Mouse (Mus musculus): ENCODE measurements around the gene Teddm1b. TPM values are rescaled to one million over a fixed set of nuclear protein-coding genes. Genes with fewer than 3 reads are reported as not detected.

Gene Teddm1b
- total RNA-seq, 2 experiments from 2014 or later = 0.14 to 0.18 TPM

DNA sequence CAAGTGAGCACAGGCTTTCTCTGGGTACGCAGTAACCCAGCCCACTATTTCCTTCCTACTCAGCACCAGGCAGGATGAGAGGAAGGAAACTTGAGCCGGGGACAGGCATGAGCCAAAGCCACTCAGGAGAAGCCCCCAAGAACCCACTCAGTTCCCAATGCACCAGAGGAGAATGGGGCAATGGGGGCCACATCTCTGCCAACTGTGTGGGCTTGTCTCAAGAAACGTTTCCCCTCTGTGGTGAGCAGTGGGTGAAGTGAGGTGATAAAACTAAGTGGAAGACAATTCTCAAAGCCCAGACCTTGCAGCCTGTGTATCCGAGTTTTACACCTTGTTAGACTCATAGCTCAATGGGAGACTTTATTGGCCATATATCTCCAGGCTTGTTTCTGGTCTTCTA, 17.3 kb downstream of the Teddm1b start, which contains the start of gene Teddm1a:
TSS of gene Teddm1a (plus strand) at position 301 of the 400 bp plus-strand sequence.
- intact Hi-C loops (cut with DNase I) = no loop called here
- TF ChIP-seq CTCF (IDR thresholded peaks at IDR 0.05) = no peak
- H3K27ac ChIP-seq = no peak within 1 kb of the TSS
- no peak within 1 kb of the TSS for H3K4me3 ChIP-seq
- DNase-seq (ENCODE audit: extremely low spot score in 1 of 2, low spot score in 2 of 2) = no peak

DNA sequence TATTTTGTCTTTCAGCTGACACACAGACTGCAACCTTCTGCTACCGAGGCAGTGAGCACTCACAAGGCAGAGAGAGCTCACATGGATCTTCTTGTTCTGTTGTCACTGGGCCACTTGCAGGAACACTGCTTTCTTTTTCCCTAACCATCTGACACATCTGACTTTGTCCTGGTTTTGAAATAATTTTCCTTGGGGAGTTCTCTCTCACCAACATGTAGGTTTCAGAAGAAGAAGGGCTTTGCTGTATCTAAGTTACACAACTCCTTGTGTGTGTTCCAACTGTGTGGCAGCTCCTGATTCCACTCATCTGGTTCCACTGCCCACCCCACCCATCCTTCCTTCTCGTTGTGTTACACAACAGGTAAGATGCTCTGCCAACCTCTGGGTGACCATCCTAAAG, 19.6 kb downstream of the Teddm1b start:
- no peak for DNase-seq (ENCODE audit: extremely low spot score in 1 of 2, low spot score in 2 of 2)
- intact Hi-C loops (cut with DNase I) = no loop called here
- no peak for TF ChIP-seq CTCF (IDR thresholded peaks at IDR 0.05)
- no peak overlapping the region for H3K4me3 ChIP-seq
- no peak overlapping the region for H3K27ac ChIP-seq

DNA sequence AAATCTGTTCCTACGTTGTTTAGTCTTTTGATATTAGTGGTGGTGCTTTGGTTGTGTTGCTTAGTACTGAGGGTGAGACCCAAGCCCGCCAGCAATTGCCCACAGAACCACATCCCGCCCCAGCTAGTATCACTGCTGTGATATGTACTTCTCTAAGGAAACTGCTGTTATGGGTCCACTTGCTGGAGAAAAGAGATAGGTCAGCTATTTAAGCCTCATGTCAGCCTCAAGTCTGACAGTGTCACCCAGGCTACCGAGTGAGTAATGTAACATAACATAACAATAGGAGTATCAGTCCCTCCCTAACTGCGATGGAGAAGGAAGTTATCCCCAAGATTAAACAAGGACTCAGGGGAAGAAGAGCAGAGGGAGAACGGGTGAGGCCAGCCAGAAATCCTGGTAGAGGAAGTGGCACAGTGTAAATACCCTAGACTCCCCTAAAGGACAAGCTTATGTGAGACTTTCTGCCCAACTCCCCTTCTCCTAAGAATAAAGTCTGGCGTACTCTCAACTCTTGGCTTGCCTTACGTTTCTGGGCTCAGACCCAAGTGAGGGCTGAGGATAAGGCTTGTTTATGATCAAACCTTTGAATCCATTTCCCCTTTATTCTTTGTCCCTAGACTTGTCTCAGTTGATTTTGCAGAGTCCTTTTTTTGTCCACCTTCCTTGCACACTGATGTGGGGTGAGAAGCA, 20.2 kb downstream of the Teddm1b start:
- Histone ChIP-seq H3K27ac (no peak overlapping the region), H3K4me3 (no peak overlapping the region)
- intact Hi-C loops (cut with DNase I) = no loop called here
- no peak for DNase-seq (ENCODE audit: extremely low spot score in 1 of 2, low spot score in 2 of 2)
- TF ChIP-seq CTCF (IDR thresholded peaks at IDR 0.05) = no peak

DNA sequence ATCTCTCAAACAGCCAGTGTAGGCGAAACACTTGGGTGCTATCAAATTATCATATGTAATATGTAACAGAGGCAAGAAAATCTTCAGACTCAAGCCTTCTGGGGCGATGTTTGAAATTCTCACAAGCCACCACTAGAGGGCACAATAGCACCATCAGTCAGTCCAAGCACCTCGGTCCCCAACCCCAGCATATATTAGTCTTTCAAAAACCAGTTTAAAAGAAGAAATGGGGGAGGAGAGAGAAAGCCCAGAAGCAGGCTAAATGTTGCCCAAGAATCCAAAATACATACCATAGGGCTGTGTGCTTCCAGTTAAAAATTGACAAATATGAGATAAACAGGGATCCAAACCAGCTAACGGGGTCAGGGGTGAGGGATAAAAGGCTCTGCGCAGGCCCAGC, 20.8 kb downstream of the Teddm1b start:
- Histone ChIP-seq H3K4me3 (no peak overlapping the region), H3K27ac (peak overlapping the region; percentile 16; the same call in 1 of the 2 replicates)
- peak; percentile 91 for TF ChIP-seq CTCF (IDR thresholded peaks at IDR 0.05)
- peak; percentile 79 to 80 for DNase-seq (ENCODE audit: extremely low spot score in 1 of 2, low spot score in 2 of 2)
- intact Hi-C loops (cut with DNase I) = loop anchor here (1.0 to 5.0 kb wide), 4 partner anchors 137 to 832 kb away; no protein-coding TSS in a partner anchor

DNA sequence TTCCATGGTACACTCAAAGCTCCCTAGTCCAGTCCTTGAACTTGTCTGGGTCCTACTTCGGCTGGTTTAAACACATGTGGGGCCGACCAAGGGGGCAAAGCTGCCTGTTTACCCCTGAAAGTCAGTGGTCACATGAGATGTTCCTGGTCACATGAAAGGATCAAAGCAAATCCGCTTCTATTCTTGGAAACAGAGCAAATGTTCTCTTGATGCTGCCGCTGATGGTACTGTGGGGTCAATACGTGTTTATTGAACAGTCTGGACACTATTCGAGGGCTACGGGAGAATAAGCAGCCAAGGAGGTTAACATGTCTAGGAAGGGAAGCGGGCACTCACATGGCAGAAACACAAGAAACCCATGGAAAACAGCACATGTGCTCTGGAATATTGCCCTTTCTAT, 23.1 kb downstream of the Teddm1b start:
- DNase-seq (ENCODE audit: extremely low spot score in 1 of 2, low spot score in 2 of 2) = no peak
- no peak overlapping the region for H3K27ac ChIP-seq
- intact Hi-C loops (cut with DNase I) = loop anchor here (5.0 kb wide), 1 partner anchor 830 kb away; no protein-coding TSS in a partner anchor
- no peak overlapping the region for H3K4me3 ChIP-seq
- TF ChIP-seq CTCF (IDR thresholded peaks at IDR 0.05) = no peak

DNA sequence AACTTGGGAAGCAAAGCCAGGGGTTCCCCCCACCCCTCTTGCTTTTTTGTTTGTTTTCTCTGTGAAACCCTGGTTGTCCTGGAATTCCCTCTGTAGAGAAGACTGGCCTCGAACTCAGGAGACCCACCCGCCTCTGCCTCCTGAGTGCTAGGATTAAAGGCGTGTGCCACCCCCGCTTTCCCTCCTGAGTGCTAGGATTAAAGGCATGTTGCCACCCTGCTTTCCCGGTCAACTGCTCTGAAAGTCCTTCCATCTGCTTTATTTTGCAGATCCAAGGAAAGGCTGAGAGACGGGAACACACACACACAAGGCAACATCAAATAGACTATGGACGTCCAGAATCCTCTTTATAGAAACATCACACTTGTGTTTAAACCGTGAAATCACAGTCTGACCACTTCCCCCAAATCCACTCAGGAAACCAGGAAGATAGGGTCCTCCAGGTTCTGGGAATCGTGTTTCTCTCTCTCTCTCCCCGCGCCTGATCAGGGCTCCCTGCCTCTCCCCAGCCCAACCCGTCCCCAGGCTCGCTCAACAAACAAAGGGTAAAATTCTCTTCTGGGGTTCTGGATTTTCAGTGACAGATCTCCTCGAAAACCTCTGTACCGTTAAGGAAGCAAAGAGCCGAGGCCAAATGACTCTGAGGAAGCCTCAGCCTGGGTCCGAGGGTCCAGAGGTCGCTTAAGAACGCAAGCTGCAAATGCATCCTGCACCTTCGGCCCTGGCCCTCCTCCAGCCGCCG, 25.0 kb downstream of the Teddm1b start:
- peak overlapping the region; percentile 59 for H3K4me3 ChIP-seq
- peak overlapping the region; percentile 88 for H3K27ac ChIP-seq
- intact Hi-C loops (cut with DNase I) = loop anchor here (5.0 kb wide), 1 partner anchor 828 kb away; no protein-coding TSS in a partner anchor
- TF ChIP-seq CTCF (IDR thresholded peaks at IDR 0.05) = no peak
- DNase-seq (ENCODE audit: extremely low spot score in 1 of 2, low spot score in 2 of 2) = no peak

DNA sequence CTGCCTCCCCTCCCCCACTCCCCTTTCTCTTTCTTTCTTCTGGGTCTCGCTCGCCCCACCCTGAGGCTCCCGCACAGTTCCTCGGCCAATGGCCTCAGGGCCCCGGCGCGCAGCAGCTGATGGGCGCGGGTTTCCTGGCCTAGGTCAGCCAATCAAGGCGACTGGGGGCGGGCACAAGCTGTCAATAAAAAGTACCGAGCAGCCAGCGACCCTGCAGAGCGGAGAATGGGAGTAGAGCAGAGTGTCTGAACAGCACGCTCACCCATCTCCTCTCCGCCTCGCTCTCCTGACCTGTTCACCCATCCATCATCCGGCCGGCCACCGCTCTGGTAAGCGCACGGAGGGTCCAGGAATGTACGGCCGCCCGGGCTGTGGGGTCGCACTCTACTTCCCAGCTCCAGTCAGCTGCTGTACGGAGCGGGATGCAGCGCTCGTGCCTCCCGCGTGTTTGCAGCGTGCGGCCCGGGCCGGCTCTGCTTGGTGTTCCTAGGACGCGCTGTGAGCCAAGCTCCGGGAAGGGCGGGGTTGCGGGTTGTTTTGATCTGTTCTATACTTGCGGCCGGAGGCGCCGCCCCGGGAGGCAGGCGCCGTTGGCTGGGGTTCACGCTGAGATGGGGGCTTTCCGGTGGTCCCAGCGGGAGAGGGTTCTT, 25.7 kb downstream of the Teddm1b start, which contains the start of the genes Glul and Teddm2:
TSS of gene Glul (plus strand) at position 214 of the 650 bp plus-strand sequence.
TSS of gene Teddm2 (minus strand) at position 498 of the 650 bp plus-strand sequence.
- H3K27ac ChIP-seq = peak within 1 kb of the TSS; percentile 88
- intact Hi-C loops (cut with DNase I) = loop anchor here (5.0 kb wide), 1 partner anchor 827 kb away; no protein-coding TSS in a partner anchor
- TF ChIP-seq CTCF (IDR thresholded peaks at IDR 0.05) = no peak
- peak; percentile 89 to 94 for DNase-seq (ENCODE audit: extremely low spot score in 1 of 2, low spot score in 2 of 2)
- H3K4me3 ChIP-seq = peak within 1 kb of the TSS; percentile 59

DNA sequence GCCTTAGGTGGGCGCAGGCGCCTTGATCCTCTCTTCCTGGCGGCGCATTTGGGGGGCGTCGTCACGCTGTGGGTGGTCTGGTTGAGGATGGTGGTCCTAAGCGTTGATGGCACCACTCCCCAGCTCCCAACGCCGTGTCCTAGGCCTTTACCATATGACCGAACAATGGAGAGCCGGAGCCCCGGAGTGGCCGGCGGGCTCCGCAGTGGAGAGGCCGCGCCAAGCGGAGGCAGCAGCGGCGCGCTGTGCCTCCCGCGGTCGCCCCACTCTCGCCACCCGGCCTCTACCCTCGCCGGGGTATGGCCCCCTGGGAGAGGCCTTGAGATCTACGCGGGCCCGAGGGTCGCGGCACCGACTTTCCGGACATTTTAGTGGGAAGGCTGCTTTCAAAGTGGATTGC, 26.2 kb downstream of the Teddm1b start:
- peak overlapping the region; percentile 88 for H3K27ac ChIP-seq
- no peak for TF ChIP-seq CTCF (IDR thresholded peaks at IDR 0.05)
- DNase-seq (ENCODE audit: extremely low spot score in 1 of 2, low spot score in 2 of 2) = peak in 1 of 2 experiments; percentile 47
- H3K4me3 ChIP-seq = peak overlapping the region; percentile 59
- intact Hi-C loops (cut with DNase I) = no loop called here

DNA sequence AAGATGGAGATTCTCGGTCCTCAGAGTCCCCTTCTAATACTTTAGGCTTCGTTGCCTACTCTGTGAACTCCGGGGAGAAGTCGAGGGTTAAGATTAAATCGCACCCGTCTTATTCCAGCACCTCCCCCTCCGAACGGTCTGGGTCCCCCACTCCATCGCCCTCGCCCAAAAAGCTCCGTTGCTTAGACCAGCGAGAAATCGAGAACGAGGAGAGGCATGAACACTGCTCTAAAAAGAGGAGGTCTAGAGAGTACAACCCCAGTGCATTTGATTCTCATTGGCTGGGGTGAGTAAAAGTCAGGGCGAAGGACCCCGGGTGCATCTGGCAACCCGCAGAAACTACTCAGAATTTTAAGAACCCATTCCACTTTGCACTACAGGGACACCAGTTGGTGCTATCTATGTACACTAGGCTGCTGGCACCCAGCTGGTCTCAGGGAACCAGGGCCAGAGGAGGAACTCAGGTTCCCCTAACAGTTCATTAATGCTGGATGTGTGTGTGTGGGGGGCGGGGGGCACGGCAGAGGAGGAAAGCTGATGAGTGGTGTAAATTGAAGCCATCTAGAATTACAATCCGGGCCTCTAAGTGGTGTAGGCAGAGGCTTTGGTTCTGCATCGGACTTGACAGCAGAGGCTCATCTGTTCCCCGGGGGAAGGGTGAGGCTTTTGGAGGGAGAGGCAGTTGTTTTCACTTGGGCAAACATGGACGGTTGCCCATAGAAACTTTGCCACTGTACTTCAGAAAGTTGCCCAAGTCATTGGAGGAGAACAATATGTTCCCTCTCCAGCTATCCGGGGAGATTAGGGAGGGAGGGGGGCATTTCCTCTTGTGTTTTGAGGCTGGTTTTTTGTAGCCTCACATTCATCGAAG, 26.9 kb downstream of the Teddm1b start:
- intact Hi-C loops (cut with DNase I) = no loop called here
- H3K27ac ChIP-seq = peak overlapping the region; percentile 88
- DNase-seq (ENCODE audit: extremely low spot score in 1 of 2, low spot score in 2 of 2) = no peak
- TF ChIP-seq CTCF (IDR thresholded peaks at IDR 0.05) = no peak
- H3K4me3 ChIP-seq = peak overlapping the region; percentile 59

DNA sequence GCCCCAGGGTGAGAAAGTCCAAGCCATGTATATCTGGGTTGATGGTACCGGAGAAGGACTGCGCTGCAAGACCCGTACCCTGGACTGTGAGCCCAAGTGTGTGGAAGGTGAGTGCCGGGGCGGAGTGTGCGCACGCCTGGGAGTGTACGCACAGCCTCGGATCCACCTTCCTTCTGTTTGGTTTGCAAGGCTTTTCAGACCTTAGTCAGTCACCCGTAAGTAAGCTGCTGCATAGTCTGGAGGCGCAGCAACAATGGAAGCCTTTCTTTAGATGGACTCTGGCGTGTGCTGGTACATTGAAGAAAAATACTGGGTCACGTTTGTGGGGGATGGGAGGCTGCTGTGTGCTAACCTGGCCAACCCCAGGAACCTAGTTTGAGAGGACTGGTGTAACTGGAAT, 28.9 kb downstream of the Teddm1b start:
- peak overlapping the region; percentile 88 for H3K27ac ChIP-seq
- peak overlapping the region; percentile 59 for H3K4me3 ChIP-seq
- TF ChIP-seq CTCF (IDR thresholded peaks at IDR 0.05) = no peak
- DNase-seq (ENCODE audit: extremely low spot score in 1 of 2, low spot score in 2 of 2) = no peak
- intact Hi-C loops (cut with DNase I) = no loop called here

DNA sequence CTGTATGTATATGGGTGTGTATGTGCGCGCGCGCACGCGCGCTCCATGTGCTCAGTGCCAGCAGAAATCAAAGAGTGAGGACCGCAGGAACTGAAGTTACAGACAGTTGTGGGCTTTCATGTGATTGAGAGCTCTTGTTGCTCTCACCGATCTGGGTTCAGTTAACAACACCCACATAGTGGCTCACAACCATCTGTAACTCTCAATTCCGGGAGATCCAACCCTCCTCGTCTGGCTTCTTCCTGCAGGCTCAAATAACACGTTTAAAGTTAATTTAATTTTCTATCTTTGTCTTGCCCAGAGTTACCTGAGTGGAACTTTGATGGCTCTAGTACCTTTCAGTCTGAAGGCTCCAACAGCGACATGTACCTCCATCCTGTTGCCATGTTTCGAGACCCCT, 30.1 kb downstream of the Teddm1b start:
- DNase-seq (ENCODE audit: extremely low spot score in 1 of 2, low spot score in 2 of 2) = no peak
- intact Hi-C loops (cut with DNase I) = no loop called here
- H3K4me3 ChIP-seq = peak overlapping the region; percentile 59

More for the DNA sequence above, 30.1 kb downstream of the Teddm1b start:
- H3K27ac ChIP-seq = peak overlapping the region; percentile 74; the same call in 1 of the 2 replicates
- no peak for TF ChIP-seq CTCF (IDR thresholded peaks at IDR 0.05)
